Mouse (Mus musculus): ENCODE measurements around the gene Pygb. TPM values are rescaled to one million over a fixed set of nuclear protein-coding genes. Genes with fewer than 3 reads are reported as not detected.
A peak's percentile ranks its signal among the peaks of the same experiment; 100 is the strongest.

Gene Pygb
- total and polyA plus RNA-seq, 2 experiments from 2014 or later: 102 to 174 TPM

DNA sequence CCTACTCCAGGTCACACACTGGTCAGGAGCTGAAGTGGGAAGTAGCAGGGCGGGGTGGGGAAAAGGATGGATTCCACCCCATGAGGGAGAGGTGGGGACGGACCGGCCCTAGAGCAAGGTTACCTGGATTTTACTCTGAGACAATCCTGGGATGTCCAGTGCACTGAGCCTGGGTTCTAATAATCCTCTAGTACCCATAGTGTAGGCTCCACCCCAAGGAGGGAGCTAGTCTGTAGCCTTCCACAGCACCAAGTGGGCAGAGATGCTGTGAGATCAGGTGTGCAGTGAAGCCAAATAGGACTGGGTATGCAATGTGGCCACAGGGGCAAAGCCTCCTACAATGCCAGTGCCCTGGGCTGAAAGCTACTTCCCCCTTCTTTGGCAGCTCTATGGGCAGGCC lies 51.2 kb downstream of the Pygb start:
- no peaks in the 10 kb centered on the region for H3K4me1 ChIP-seq (ENCODE audit: insufficient read depth)
- no peaks in the 10 kb centered on the region for H3K27me3 ChIP-seq (ENCODE audit: insufficient read depth, low read length)
- H3K36me3 ChIP-seq (ENCODE audit: insufficient read depth): peaks cover 49% of the 10 kb centered on the region
- TF ChIP-seq CTCF (IDR thresholded peaks at IDR 0.05; ENCODE audit: low read depth): no peak
- no peak overlapping the region for H3K27ac ChIP-seq (ENCODE audit: low read depth, low read length)
- H3K4me2 ChIP-seq (ENCODE audit: low read depth): no peak overlapping the region
- no peak overlapping the region for H3K9ac ChIP-seq
- 98% methylated on average over 3 of the region's 3 CpGs for WGBS
- ATAC-seq (no peak), DNase-seq (no peak)
- no peaks in the 10 kb centered on the region for H3K9me3 ChIP-seq (ENCODE audit: low read length)
- H3K4me3 ChIP-seq (ENCODE audit: low read depth, low read length): no peak overlapping the region

DNA sequence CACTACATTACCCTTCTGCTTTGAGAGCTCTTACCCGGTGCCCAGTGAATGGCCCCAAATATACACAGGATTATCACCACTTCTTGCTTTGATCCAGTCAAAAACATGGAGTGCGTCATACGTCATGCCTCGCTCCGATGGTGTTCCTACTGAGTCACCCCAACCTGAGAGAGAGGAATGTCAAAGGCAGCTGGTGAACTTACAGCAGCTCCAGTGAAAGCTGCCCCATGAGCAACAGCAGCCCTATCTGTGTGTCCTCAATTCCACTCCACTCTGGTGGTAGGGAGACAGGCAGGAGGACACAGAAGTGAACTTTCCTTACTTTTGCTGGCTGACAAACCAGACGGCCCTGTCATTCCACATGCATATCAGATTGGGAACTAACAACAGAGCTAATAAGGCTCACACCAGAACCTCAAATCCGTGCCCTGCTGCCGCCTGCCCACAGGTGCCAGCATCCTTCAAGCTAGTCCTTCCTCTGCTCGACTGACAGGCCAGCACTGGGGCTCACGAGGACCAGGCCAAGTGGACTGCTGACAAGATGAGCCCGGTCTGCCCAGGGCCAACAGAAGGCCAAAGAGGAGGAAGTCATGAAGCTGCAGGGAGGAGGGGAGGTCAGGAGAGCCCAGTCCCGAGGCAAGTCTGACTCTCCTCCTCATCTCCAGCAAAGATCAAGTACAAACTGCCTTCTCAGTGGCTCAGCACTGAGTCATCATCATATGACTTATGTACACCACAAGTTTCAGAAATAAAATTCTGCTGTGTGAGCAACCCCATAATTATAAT lies 53.3 kb downstream of the Pygb start:
- DNase-seq (no peak), ATAC-seq (no peak)
- H3K9ac ChIP-seq: no peak overlapping the region
- H3K36me3 ChIP-seq (ENCODE audit: insufficient read depth): peaks cover 30% of the 10 kb centered on the region
- TF ChIP-seq CTCF (IDR thresholded peaks at IDR 0.05; ENCODE audit: low read depth): no peak
- H3K4me3 ChIP-seq (ENCODE audit: low read depth, low read length): no peak overlapping the region
- no peaks in the 10 kb centered on the region for H3K9me3 ChIP-seq (ENCODE audit: low read length)
- H3K4me2 ChIP-seq (ENCODE audit: low read depth): no peak overlapping the region
- WGBS: 88% methylated on average over 12 of the region's 12 CpGs
- no peak overlapping the region for H3K27ac ChIP-seq (ENCODE audit: low read depth, low read length)
- H3K4me1 ChIP-seq (ENCODE audit: insufficient read depth): no peaks in the 10 kb centered on the region
- no peaks in the 10 kb centered on the region for H3K27me3 ChIP-seq (ENCODE audit: insufficient read depth, low read length)

GRCm38 (mm10) chr2:150841109-150841508 lies 54.6 kb downstream of the Pygb start:
- Histone ChIP-seq H3K27me3 (ENCODE audit: insufficient read depth, low read length) (no peaks in the 10 kb centered on the region), H3K4me1 (ENCODE audit: insufficient read depth) (no peaks in the 10 kb centered on the region), H3K9ac (no peak overlapping the region), H3K4me2 (ENCODE audit: low read depth) (no peak overlapping the region), H3K9me3 (ENCODE audit: low read length) (no peaks in the 10 kb centered on the region), H3K27ac (ENCODE audit: low read depth, low read length) (0 out of 2 replicates have a peak overlapping the region, but pooled peaks have one; percentile 66), H3K4me3 (ENCODE audit: low read depth, low read length) (no peak overlapping the region), H3K36me3 (ENCODE audit: insufficient read depth) (peaks cover 23% of the 10 kb centered on the region)
- no peak for TF ChIP-seq CTCF (IDR thresholded peaks at IDR 0.05; ENCODE audit: low read depth)
- DNase-seq: no peak
- WGBS: 72% methylated on average over 11 of the region's 11 CpGs
- ATAC-seq: no peak

DNA sequence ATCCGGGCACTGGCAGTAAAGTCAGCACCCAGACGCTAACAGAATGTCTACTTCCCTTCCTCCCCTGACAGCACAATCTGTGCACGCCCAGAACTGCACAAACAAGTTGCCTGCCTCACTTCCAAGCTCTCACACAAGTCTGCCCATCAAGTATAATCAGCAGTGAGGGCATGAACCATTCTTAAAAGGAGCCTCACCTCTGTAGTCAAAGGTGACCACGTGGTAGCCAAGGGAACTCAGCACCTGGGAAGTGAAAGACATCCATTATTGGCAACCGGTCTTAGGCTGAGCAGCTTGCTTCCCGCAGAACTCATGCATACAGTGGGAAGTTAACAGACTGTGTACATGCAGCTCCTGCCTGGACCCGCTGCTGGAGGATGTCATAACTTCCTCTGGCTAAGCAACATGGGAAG lies 55.5 kb downstream of the Pygb start:
- Histone ChIP-seq H3K4me3 (ENCODE audit: low read depth, low read length) (no peak overlapping the region), H3K4me1 (ENCODE audit: insufficient read depth) (no peaks in the 10 kb centered on the region), H3K9ac (no peak overlapping the region), H3K4me2 (ENCODE audit: low read depth) (no peak overlapping the region), H3K27ac (ENCODE audit: low read depth, low read length) (peak overlapping the region; percentile 66), H3K27me3 (ENCODE audit: insufficient read depth, low read length) (no peaks in the 10 kb centered on the region), H3K9me3 (ENCODE audit: low read length) (no peaks in the 10 kb centered on the region), H3K36me3 (ENCODE audit: insufficient read depth) (peaks cover 21% of the 10 kb centered on the region)
- 69% methylated on average over 7 of the region's 7 CpGs for WGBS
- no peak for TF ChIP-seq CTCF (IDR thresholded peaks at IDR 0.05; ENCODE audit: low read depth)
- ATAC-seq (peak; percentile 79), DNase-seq (peak; percentile 47)

DNA sequence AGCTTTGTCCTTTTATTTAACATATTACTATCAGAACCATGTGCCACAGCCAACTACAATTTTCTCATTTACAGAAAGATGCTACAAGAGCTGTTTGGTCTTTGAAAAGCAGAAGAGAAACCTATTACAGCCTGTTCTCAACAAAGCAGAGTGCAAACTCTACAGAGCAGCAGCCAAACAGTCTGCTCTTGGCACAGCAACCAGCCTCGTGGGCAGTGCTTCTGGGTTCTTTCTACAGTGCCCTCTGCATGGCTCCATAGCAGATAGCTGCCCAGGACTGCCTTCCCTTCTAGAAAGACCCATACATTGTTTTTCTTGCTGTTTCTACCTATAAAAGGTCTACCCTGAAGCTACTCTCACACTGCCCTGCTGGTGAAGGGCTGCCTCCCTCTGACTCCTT lies 58.3 kb downstream of the Pygb start:
- Histone ChIP-seq H3K9me3 (ENCODE audit: low read length) (no peaks in the 10 kb centered on the region), H3K9ac (no peak overlapping the region), H3K4me1 (ENCODE audit: insufficient read depth) (no peaks in the 10 kb centered on the region), H3K4me3 (ENCODE audit: low read depth, low read length) (no peak overlapping the region), H3K27me3 (ENCODE audit: insufficient read depth, low read length) (no peaks in the 10 kb centered on the region), H3K36me3 (ENCODE audit: insufficient read depth) (peaks cover 5% of the 10 kb centered on the region; the same call in 1 of the 2 replicates), H3K27ac (ENCODE audit: low read depth, low read length) (peak overlapping the region; percentile 59), H3K4me2 (ENCODE audit: low read depth) (no peak overlapping the region)
- no peak for TF ChIP-seq CTCF (IDR thresholded peaks at IDR 0.05; ENCODE audit: low read depth)
- 36% methylated on average over 1 of the region's 1 CpGs for WGBS
- ATAC-seq: peak; percentile 61
- peak; percentile 38 for DNase-seq

DNA sequence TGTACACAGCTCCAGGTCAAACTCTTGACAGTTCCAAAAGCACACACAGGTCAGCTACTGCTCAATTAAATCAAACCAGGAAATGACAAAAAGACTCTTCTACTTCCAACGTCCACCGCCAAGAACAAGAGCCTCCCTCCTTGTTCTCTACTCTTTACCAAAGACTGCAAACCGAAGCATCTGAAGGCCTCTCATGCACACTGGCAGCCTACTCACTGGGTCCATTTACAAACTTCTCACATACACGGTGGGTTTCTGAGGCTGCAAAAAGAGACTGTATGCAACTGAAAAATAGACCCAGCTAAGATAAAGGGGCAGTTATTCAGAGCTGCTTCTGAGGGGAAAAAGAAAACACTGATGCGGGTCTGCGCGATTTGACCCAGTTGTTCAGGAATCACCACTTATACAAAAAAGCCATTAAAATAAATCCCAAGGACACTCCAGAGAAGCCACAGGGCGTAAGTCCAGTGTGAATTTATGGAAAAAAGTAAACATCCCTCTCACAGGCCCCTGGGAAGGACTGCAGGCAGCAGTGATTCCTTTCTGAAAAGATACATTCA lies 61.0 kb downstream of the Pygb start:
- peak; percentile 39 for DNase-seq
- no peaks in the 10 kb centered on the region for H3K4me1 ChIP-seq (ENCODE audit: insufficient read depth)

DNA sequence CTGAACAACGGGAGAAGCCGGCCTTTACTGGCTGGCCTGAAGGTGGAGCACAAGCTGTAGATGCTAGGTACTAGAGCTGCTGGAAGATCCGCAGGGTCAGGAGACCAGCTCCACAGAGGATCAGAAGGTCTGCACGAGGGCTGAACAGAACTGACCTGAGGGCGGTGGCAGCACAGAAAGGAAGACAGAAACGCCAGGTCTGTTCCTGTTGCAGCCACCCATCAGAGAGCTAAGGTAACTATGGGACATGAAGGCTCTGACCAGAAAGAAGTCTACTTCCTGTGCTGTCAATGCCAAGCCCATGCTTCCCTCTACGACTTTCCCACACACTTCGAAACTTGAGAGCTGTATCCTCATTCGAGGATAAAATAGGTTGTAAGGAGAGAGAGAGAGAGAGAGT lies 64.7 kb downstream of the Pygb start:
- H3K9ac ChIP-seq: no peak overlapping the region
- H3K27me3 ChIP-seq (ENCODE audit: insufficient read depth, low read length): no peaks in the 10 kb centered on the region
- 79% methylated on average over 9 of the region's 9 CpGs for WGBS
- H3K36me3 ChIP-seq (ENCODE audit: insufficient read depth): peaks cover 7% of the 10 kb centered on the region; the same call in 1 of the 2 replicates
- H3K9me3 ChIP-seq (ENCODE audit: low read length): no peaks in the 10 kb centered on the region
- TF ChIP-seq CTCF (IDR thresholded peaks at IDR 0.05; ENCODE audit: low read depth): no peak
- H3K4me1 ChIP-seq (ENCODE audit: insufficient read depth): no peaks in the 10 kb centered on the region
- H3K4me2 ChIP-seq (ENCODE audit: low read depth): no peak overlapping the region
- no peak overlapping the region for H3K27ac ChIP-seq (ENCODE audit: low read depth, low read length)
- no peak overlapping the region for H3K4me3 ChIP-seq (ENCODE audit: low read depth, low read length)
- ATAC-seq (no peak), DNase-seq (no peak)

More for the DNA sequence above, 61.0 kb downstream of the Pygb start:
- ATAC-seq: peak; percentile 64
- WGBS: 41% methylated on average over 8 of the region's 8 CpGs
- H3K9me3 ChIP-seq (ENCODE audit: low read length): no peaks in the 10 kb centered on the region
- peaks cover 5% of the 10 kb centered on the region; the same call in 1 of the 2 replicates for H3K36me3 ChIP-seq (ENCODE audit: insufficient read depth)
- no peaks in the 10 kb centered on the region for H3K27me3 ChIP-seq (ENCODE audit: insufficient read depth, low read length)
- H3K9ac ChIP-seq: no peak overlapping the region
- no peak for TF ChIP-seq CTCF (IDR thresholded peaks at IDR 0.05; ENCODE audit: low read depth)
- H3K27ac ChIP-seq (ENCODE audit: low read depth, low read length): peak overlapping the region; percentile 57
- H3K4me3 ChIP-seq (ENCODE audit: low read depth, low read length): no peak overlapping the region
- H3K4me2 ChIP-seq (ENCODE audit: low read depth): no peak overlapping the region

All from forebrain, postnatal 0 days (tissue).